Mouse (Mus musculus): Measurements from ENCODE around the gene Arhgap45. TPM values are rescaled to one million over a fixed set of nuclear protein-coding genes. Genes with fewer than 3 reads are reported as not detected.

The Arhgap45 gene
- polyA plus RNA-seq, 1 experiment from 2014 or later = 0.83 TPM

DNA sequence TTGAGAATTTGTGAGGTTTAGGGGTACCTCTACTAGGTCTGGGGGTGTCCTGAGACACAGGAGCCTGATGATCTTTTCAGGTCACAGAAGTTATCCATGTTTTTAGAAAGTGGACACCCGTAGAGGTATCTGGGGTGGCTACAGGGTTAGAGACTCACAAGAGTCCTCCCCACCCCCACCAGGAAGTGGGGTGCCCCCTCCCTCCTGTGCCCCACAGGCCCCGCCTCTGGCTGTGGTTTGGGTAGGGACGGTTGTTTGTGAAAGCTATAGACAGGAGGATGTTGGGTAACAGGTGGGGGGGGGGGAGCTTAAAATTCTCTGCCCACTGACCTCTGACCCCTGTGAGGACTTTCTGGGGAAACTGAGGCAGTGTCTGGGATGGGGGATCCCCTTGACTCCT lies 908 bp downstream of the Arhgap45 start:
- no peak for ATAC-seq (ENCODE audit: low read depth)
- H3K27me3 ChIP-seq (ENCODE audit: control insufficient read depth, insufficient read depth, low read length) = peaks cover 41% of the 10 kb centered on the region

GRCm38 (mm10) chr10:80017771-80018170 lies 1.3 kb downstream of the Arhgap45 start:
- H3K4me2 ChIP-seq (ENCODE audit: low read depth, low read length) = no peak overlapping the region
- no peaks in the 10 kb centered on the region for H3K9me3 ChIP-seq (ENCODE audit: control insufficient read depth, low read length)
- H3K4me3 ChIP-seq (ENCODE audit: low read depth, low read length) = no peak overlapping the region
- WGBS = 85% methylated on average over 14 of the region's 14 CpGs
- no peak for ATAC-seq (ENCODE audit: low read depth)
- H3K9ac ChIP-seq (replicated peaks; ENCODE audit: low read depth, low read length) = no peak overlapping the region; the same call in 1 of the 2 replicates
- no peaks in the 10 kb centered on the region for H3K36me3 ChIP-seq (ENCODE audit: control insufficient read depth, insufficient read depth, low read length)
- H3K27ac ChIP-seq (ENCODE audit: low read depth, low read length) = no peak overlapping the region
- H3K27me3 ChIP-seq (ENCODE audit: control insufficient read depth, insufficient read depth, low read length) = peaks cover 39% of the 10 kb centered on the region
- no peaks in the 10 kb centered on the region for H3K4me1 ChIP-seq (ENCODE audit: control insufficient read depth, insufficient read depth, low read length)

More for the DNA sequence above, 908 bp downstream of the Arhgap45 start:
- Histone ChIP-seq H3K4me1 (ENCODE audit: control insufficient read depth, insufficient read depth, low read length) (no peaks in the 10 kb centered on the region), H3K9ac (replicated peaks; ENCODE audit: low read depth, low read length) (no peak overlapping the region), H3K27ac (ENCODE audit: low read depth, low read length) (no peak overlapping the region), H3K36me3 (ENCODE audit: control insufficient read depth, insufficient read depth, low read length) (no peaks in the 10 kb centered on the region), H3K9me3 (ENCODE audit: control insufficient read depth, low read length) (no peaks in the 10 kb centered on the region), H3K4me3 (ENCODE audit: low read depth, low read length) (no peak overlapping the region), H3K4me2 (ENCODE audit: low read depth, low read length) (no peak overlapping the region)
- WGBS = 67% methylated on average over 2 of the region's 3 CpGs

GRCm38 (mm10) chr10:80018739-80019297 lies 2.4 kb downstream of the Arhgap45 start:
- Histone ChIP-seq H3K4me3 (ENCODE audit: low read depth, low read length) (no peak overlapping the region), H3K36me3 (ENCODE audit: control insufficient read depth, insufficient read depth, low read length) (no peaks in the 10 kb centered on the region), H3K9ac (replicated peaks; ENCODE audit: low read depth, low read length) (no peak overlapping the region), H3K4me2 (ENCODE audit: low read depth, low read length) (no peak overlapping the region), H3K27me3 (ENCODE audit: control insufficient read depth, insufficient read depth, low read length) (peaks cover 30% of the 10 kb centered on the region), H3K9me3 (ENCODE audit: control insufficient read depth, low read length) (no peaks in the 10 kb centered on the region), H3K27ac (ENCODE audit: low read depth, low read length) (no peak overlapping the region), H3K4me1 (ENCODE audit: control insufficient read depth, insufficient read depth, low read length) (no peaks in the 10 kb centered on the region)
- no peak for ATAC-seq (ENCODE audit: low read depth)
- WGBS = 12% methylated on average over 12 of the region's 15 CpGs

- peak; percentile 25 for ATAC-seq (ENCODE audit: low read depth)
- no peak overlapping the region for H3K4me3 ChIP-seq (ENCODE audit: low read depth, low read length)
- H3K9me3 ChIP-seq (ENCODE audit: control insufficient read depth, low read length) = no peaks in the 10 kb centered on the region
- no peak overlapping the region for H3K9ac ChIP-seq (replicated peaks; ENCODE audit: low read depth, low read length)
- no peaks in the 10 kb centered on the region for H3K4me1 ChIP-seq (ENCODE audit: control insufficient read depth, insufficient read depth, low read length)
- no peaks in the 10 kb centered on the region for H3K36me3 ChIP-seq (ENCODE audit: control insufficient read depth, insufficient read depth, low read length)
- H3K27ac ChIP-seq (ENCODE audit: low read depth, low read length) = no peak overlapping the region
- peaks cover 22% of the 10 kb centered on the region for H3K27me3 ChIP-seq (ENCODE audit: control insufficient read depth, insufficient read depth, low read length)
- H3K4me2 ChIP-seq (ENCODE audit: low read depth, low read length) = 0 out of 2 replicates have a peak overlapping the region, but pooled peaks have one; percentile 4
- 9% methylated on average over 20 of the region's 20 CpGs for WGBS
Observed at GRCm38 (mm10) chr10:80019471-80020131, 3.1 kb downstream of the Arhgap45 start.

- Histone ChIP-seq H3K4me3 (ENCODE audit: low read depth, low read length) (no peak overlapping the region), H3K9me3 (ENCODE audit: control insufficient read depth, low read length) (no peaks in the 10 kb centered on the region), H3K36me3 (ENCODE audit: control insufficient read depth, insufficient read depth, low read length) (no peaks in the 10 kb centered on the region), H3K4me2 (ENCODE audit: low read depth, low read length) (no peak overlapping the region), H3K4me1 (ENCODE audit: control insufficient read depth, insufficient read depth, low read length) (no peaks in the 10 kb centered on the region), H3K9ac (replicated peaks; ENCODE audit: low read depth, low read length) (no peak overlapping the region), H3K27ac (ENCODE audit: low read depth, low read length) (no peak overlapping the region), H3K27me3 (ENCODE audit: control insufficient read depth, insufficient read depth, low read length) (peaks cover 18% of the 10 kb centered on the region)
- no peak for ATAC-seq (ENCODE audit: low read depth)
- WGBS = 25% methylated on average over 11 of the region's 11 CpGs
Observed at GRCm38 (mm10) chr10:80020191-80020590, 3.7 kb downstream of the Arhgap45 start.

GRCm38 (mm10) chr10:80020603-80021319 lies 4.3 kb downstream of the Arhgap45 start:
- peaks cover 15% of the 10 kb centered on the region for H3K27me3 ChIP-seq (ENCODE audit: control insufficient read depth, insufficient read depth, low read length)
- H3K4me3 ChIP-seq (ENCODE audit: low read depth, low read length) = no peak overlapping the region
- no peak overlapping the region for H3K27ac ChIP-seq (ENCODE audit: low read depth, low read length)
- 86% methylated on average over 18 of the region's 18 CpGs for WGBS
- H3K4me2 ChIP-seq (ENCODE audit: low read depth, low read length) = no peak overlapping the region
- H3K4me1 ChIP-seq (ENCODE audit: control insufficient read depth, insufficient read depth, low read length) = no peaks in the 10 kb centered on the region
- H3K9me3 ChIP-seq (ENCODE audit: control insufficient read depth, low read length) = no peaks in the 10 kb centered on the region
- H3K36me3 ChIP-seq (ENCODE audit: control insufficient read depth, insufficient read depth, low read length) = no peaks in the 10 kb centered on the region
- no peak for ATAC-seq (ENCODE audit: low read depth)
- no peak overlapping the region for H3K9ac ChIP-seq (replicated peaks; ENCODE audit: low read depth, low read length)

DNA sequence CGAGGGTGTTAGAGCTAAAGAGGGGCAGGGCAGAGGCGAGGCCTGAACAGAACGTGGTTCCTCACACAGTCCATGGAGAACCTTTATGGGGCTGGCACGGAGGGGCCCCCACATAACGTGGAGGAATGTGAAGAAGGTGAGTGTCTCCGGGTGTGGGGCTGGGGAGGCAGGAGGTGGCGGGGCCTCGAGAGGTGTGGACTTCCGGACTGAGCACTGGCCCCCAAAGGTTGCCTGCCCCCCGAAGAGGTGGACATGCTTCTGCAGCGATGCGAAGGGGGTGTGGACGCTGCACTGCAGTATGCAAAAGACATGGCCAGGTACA lies 4.8 kb downstream of the Arhgap45 start:
- ATAC-seq (ENCODE audit: low read depth) = no peak
- Histone ChIP-seq H3K27ac (ENCODE audit: low read depth, low read length) (no peak overlapping the region), H3K4me1 (ENCODE audit: control insufficient read depth, insufficient read depth, low read length) (no peaks in the 10 kb centered on the region), H3K27me3 (ENCODE audit: control insufficient read depth, insufficient read depth, low read length) (peaks cover 13% of the 10 kb centered on the region), H3K4me3 (ENCODE audit: low read depth, low read length) (no peak overlapping the region), H3K9me3 (ENCODE audit: control insufficient read depth, low read length) (no peaks in the 10 kb centered on the region), H3K4me2 (ENCODE audit: low read depth, low read length) (no peak overlapping the region), H3K9ac (replicated peaks; ENCODE audit: low read depth, low read length) (no peak overlapping the region), H3K36me3 (ENCODE audit: control insufficient read depth, insufficient read depth, low read length) (no peaks in the 10 kb centered on the region)
- 93% methylated on average over 13 of the region's 13 CpGs for WGBS

GRCm38 (mm10) chr10:80022164-80022563 lies 5.7 kb downstream of the Arhgap45 start:
- H3K9me3 ChIP-seq (ENCODE audit: control insufficient read depth, low read length) = no peaks in the 10 kb centered on the region
- 89% methylated on average over 12 of the region's 12 CpGs for WGBS
- H3K4me2 ChIP-seq (ENCODE audit: low read depth, low read length) = no peak overlapping the region
- H3K27me3 ChIP-seq (ENCODE audit: control insufficient read depth, insufficient read depth, low read length) = peaks cover 13% of the 10 kb centered on the region
- H3K9ac ChIP-seq (replicated peaks; ENCODE audit: low read depth, low read length) = no peak overlapping the region
- H3K4me1 ChIP-seq (ENCODE audit: control insufficient read depth, insufficient read depth, low read length) = no peaks in the 10 kb centered on the region
- no peaks in the 10 kb centered on the region for H3K36me3 ChIP-seq (ENCODE audit: control insufficient read depth, insufficient read depth, low read length)
- no peak overlapping the region for H3K4me3 ChIP-seq (ENCODE audit: low read depth, low read length)
- H3K27ac ChIP-seq (ENCODE audit: low read depth, low read length) = no peak overlapping the region
- no peak for ATAC-seq (ENCODE audit: low read depth)

GRCm38 (mm10) chr10:80022806-80023205 lies 6.4 kb downstream of the Arhgap45 start:
- no peak overlapping the region for H3K4me2 ChIP-seq (ENCODE audit: low read depth, low read length)
- H3K4me1 ChIP-seq (ENCODE audit: control insufficient read depth, insufficient read depth, low read length) = no peaks in the 10 kb centered on the region
- WGBS = 95% methylated on average over 8 of the region's 8 CpGs
- H3K36me3 ChIP-seq (ENCODE audit: control insufficient read depth, insufficient read depth, low read length) = no peaks in the 10 kb centered on the region
- H3K9ac ChIP-seq (replicated peaks; ENCODE audit: low read depth, low read length) = no peak overlapping the region
- no peak overlapping the region for H3K4me3 ChIP-seq (ENCODE audit: low read depth, low read length)
- H3K9me3 ChIP-seq (ENCODE audit: control insufficient read depth, low read length) = no peaks in the 10 kb centered on the region
- no peak for ATAC-seq (ENCODE audit: low read depth)
- H3K27ac ChIP-seq (ENCODE audit: low read depth, low read length) = no peak overlapping the region
- H3K27me3 ChIP-seq (ENCODE audit: control insufficient read depth, insufficient read depth, low read length) = peaks cover 13% of the 10 kb centered on the region
